Mouse (Mus musculus): ENCODE data around the gene Vps33b. TPM values are rescaled to one million over a fixed set of nuclear protein-coding genes. Genes with fewer than 3 reads are reported as not detected.

The Vps33b gene
- 9.0 and 11.4 TPM in 2 replicates for polyA plus RNA-seq (2016; fragmentation: Nextera tagmentation; extraction: Ambion mirVana)

- 4% methylated on average over 21 of the region's 21 CpGs for WGBS (ENCODE audit: insufficient replicate concordance)
Measured at GRCm38 (mm10) chr7:80268897-80269750, at the start of gene Vps33b. Vps33b (plus strand) TSS chr7:80269649.

GRCm38 (mm10) chr7:80220237-80220797 lies 49.1 kb upstream of the Vps33b start:
- no peaks in the 10 kb centered on the region for H3K27me3 ChIP-seq (replicated peaks)
- no peak for ATAC-seq
- H3K9me3 ChIP-seq (replicated peaks): no peaks in the 10 kb centered on the region
- H3K4me2 ChIP-seq: no peak overlapping the region
- WGBS (ENCODE audit: insufficient replicate concordance): 90% methylated on average over 9 of the region's 9 CpGs
- no peak overlapping the region for H3K9ac ChIP-seq
- H3K27ac ChIP-seq: no peak overlapping the region
- H3K4me3 ChIP-seq: no peak overlapping the region
- H3K36me3 ChIP-seq: peaks cover 99% of the 10 kb centered on the region
- H3K4me1 ChIP-seq: peaks cover 6% of the 10 kb centered on the region

More at GRCm38 (mm10) chr7:80268897-80269750, at the start of gene Vps33b:
- Histone ChIP-seq H3K4me2 (peak within 1 kb of the TSS; percentile 88), H3K4me1 (peaks cover 33% of the 10 kb centered on the region), H3K9ac (peak within 1 kb of the TSS; percentile 86), H3K27ac (peak within 1 kb of the TSS; percentile 75), H3K27me3 (replicated peaks) (no peaks in the 10 kb centered on the region), H3K4me3 (peak within 1 kb of the TSS; percentile 81), H3K36me3 (peaks cover 55% of the 10 kb centered on the region), H3K9me3 (replicated peaks) (no peaks in the 10 kb centered on the region)
- ATAC-seq: peak; percentile 91

GRCm38 (mm10) chr7:80221179-80221750 lies 48.2 kb upstream of the Vps33b start:
- Histone ChIP-seq H3K27me3 (replicated peaks) (no peaks in the 10 kb centered on the region), H3K9ac (no peak overlapping the region), H3K4me1 (no peaks in the 10 kb centered on the region), H3K27ac (no peak overlapping the region), H3K4me3 (no peak overlapping the region), H3K9me3 (replicated peaks) (no peaks in the 10 kb centered on the region), H3K4me2 (no peak overlapping the region), H3K36me3 (peaks cover 99% of the 10 kb centered on the region)
- ATAC-seq: no peak
- WGBS (ENCODE audit: insufficient replicate concordance): 88% methylated on average over 4 of the region's 4 CpGs

GRCm38 (mm10) chr7:80227065-80227464 lies 42.4 kb upstream of the Vps33b start:
- no peak overlapping the region for H3K4me3 ChIP-seq
- H3K36me3 ChIP-seq: peaks cover 79% of the 10 kb centered on the region
- peak overlapping the region; percentile 0; the same call in 1 of the 2 replicates for H3K27ac ChIP-seq
- H3K27me3 ChIP-seq (replicated peaks): no peaks in the 10 kb centered on the region
- H3K4me2 ChIP-seq: no peak overlapping the region
- peaks cover 34% of the 10 kb centered on the region for H3K4me1 ChIP-seq
- no peaks in the 10 kb centered on the region for H3K9me3 ChIP-seq (replicated peaks)
- WGBS (ENCODE audit: insufficient replicate concordance): 78% methylated on average over 4 of the region's 4 CpGs
- ATAC-seq: no peak
- no peak overlapping the region for H3K9ac ChIP-seq

GRCm38 (mm10) chr7:80230196-80230595 lies 39.3 kb upstream of the Vps33b start:
- no peak for ATAC-seq
- Histone ChIP-seq H3K27ac (peak overlapping the region; percentile 32; the same call in 1 of the 2 replicates), H3K4me2 (peak overlapping the region; percentile 95; the same call in 1 of the 2 replicates), H3K9ac (0 out of 2 replicates have a peak overlapping the region, but pooled peaks have one; percentile 88), H3K4me3 (no peak overlapping the region), H3K36me3 (peaks cover 48% of the 10 kb centered on the region), H3K27me3 (replicated peaks) (no peaks in the 10 kb centered on the region), H3K9me3 (replicated peaks) (no peaks in the 10 kb centered on the region), H3K4me1 (peaks cover 53% of the 10 kb centered on the region)
- WGBS (ENCODE audit: insufficient replicate concordance): 64% methylated on average over 6 of the region's 6 CpGs

GRCm38 (mm10) chr7:80231971-80232488 lies 37.4 kb upstream of the Vps33b start:
- ATAC-seq: peak; percentile 38
- no peaks in the 10 kb centered on the region for H3K9me3 ChIP-seq (replicated peaks)
- H3K27me3 ChIP-seq (replicated peaks): no peaks in the 10 kb centered on the region
- H3K27ac ChIP-seq: peak overlapping the region; percentile 93
- peak overlapping the region; percentile 83 for H3K4me3 ChIP-seq
- under 1% methylated on average over 29 of the region's 29 CpGs for WGBS (ENCODE audit: insufficient replicate concordance)
- peaks cover 59% of the 10 kb centered on the region for H3K4me1 ChIP-seq
- peaks cover 33% of the 10 kb centered on the region for H3K36me3 ChIP-seq
- H3K4me2 ChIP-seq: peak overlapping the region; percentile 95
- peak overlapping the region; percentile 88 for H3K9ac ChIP-seq

GRCm38 (mm10) chr7:80232489-80233029 lies 36.9 kb upstream of the Vps33b start, which contains the start of the genes Cib1 and Gdpgp1:
Cib1 (minus strand) TSS chr7:80232813.
Gdpgp1 (plus strand) TSS chr7:80232865.
- peak within 1 kb of the TSS; percentile 95 for H3K4me2 ChIP-seq
- peak within 1 kb of the TSS; percentile 93 for H3K27ac ChIP-seq
- peaks cover 30% of the 10 kb centered on the region for H3K36me3 ChIP-seq
- peaks cover 59% of the 10 kb centered on the region for H3K4me1 ChIP-seq
- ATAC-seq: peak; percentile 99
- WGBS (ENCODE audit: insufficient replicate concordance): 3% methylated on average over 55 of the region's 56 CpGs
- H3K27me3 ChIP-seq (replicated peaks): no peaks in the 10 kb centered on the region
- peak within 1 kb of the TSS; percentile 83 for H3K4me3 ChIP-seq
- no peaks in the 10 kb centered on the region for H3K9me3 ChIP-seq (replicated peaks)
- H3K9ac ChIP-seq: peak within 1 kb of the TSS; percentile 88

GRCm38 (mm10) chr7:80233799-80234198 lies 35.6 kb upstream of the Vps33b start:
- H3K9me3 ChIP-seq (replicated peaks): no peaks in the 10 kb centered on the region
- peak overlapping the region; percentile 75 for H3K9ac ChIP-seq
- WGBS (ENCODE audit: insufficient replicate concordance): 36% methylated on average over 9 of the region's 9 CpGs
- peaks cover 55% of the 10 kb centered on the region for H3K4me1 ChIP-seq
- peak overlapping the region; percentile 95 for H3K4me2 ChIP-seq
- H3K4me3 ChIP-seq: peak overlapping the region; percentile 83
- H3K27me3 ChIP-seq (replicated peaks): no peaks in the 10 kb centered on the region
- H3K36me3 ChIP-seq: peaks cover 30% of the 10 kb centered on the region
- ATAC-seq: no peak
- H3K27ac ChIP-seq: peak overlapping the region; percentile 45; the same call in 1 of the 2 replicates

- H3K4me1 ChIP-seq: peaks cover 21% of the 10 kb centered on the region
- H3K9ac ChIP-seq: no peak overlapping the region
- no peaks in the 10 kb centered on the region for H3K27me3 ChIP-seq (replicated peaks)
- H3K4me3 ChIP-seq: no peak overlapping the region
- peaks cover 40% of the 10 kb centered on the region for H3K36me3 ChIP-seq
- no peak overlapping the region for H3K27ac ChIP-seq
- 83% methylated on average over 10 of the region's 10 CpGs for whole genome bisulfite sequencing (ENCODE audit: insufficient replicate concordance)
- no peak overlapping the region for H3K4me2 ChIP-seq
- no peaks in the 10 kb centered on the region for H3K9me3 ChIP-seq (replicated peaks)
- ATAC-seq: no peak
Measured at GRCm38 (mm10) chr7:80238542-80238941, 30.9 kb upstream of the Vps33b start.

GRCm38 (mm10) chr7:80241661-80242060 lies 27.8 kb upstream of the Vps33b start:
- H3K4me3 ChIP-seq: no peak overlapping the region
- H3K36me3 ChIP-seq: peaks cover 40% of the 10 kb centered on the region
- H3K9me3 ChIP-seq (replicated peaks): no peaks in the 10 kb centered on the region
- no peak overlapping the region for H3K4me2 ChIP-seq
- no peaks in the 10 kb centered on the region for H3K27me3 ChIP-seq (replicated peaks)
- H3K4me1 ChIP-seq: peaks cover 9% of the 10 kb centered on the region
- no peak for ATAC-seq
- no peak overlapping the region for H3K9ac ChIP-seq
- WGBS (ENCODE audit: insufficient replicate concordance): 70% methylated on average over 4 of the region's 4 CpGs
- no peak overlapping the region for H3K27ac ChIP-seq

- Histone ChIP-seq H3K9ac (no peak overlapping the region), H3K9me3 (replicated peaks) (no peaks in the 10 kb centered on the region), H3K4me2 (no peak overlapping the region), H3K27ac (no peak overlapping the region), H3K36me3 (peaks cover 13% of the 10 kb centered on the region), H3K27me3 (replicated peaks) (no peaks in the 10 kb centered on the region), H3K4me1 (peaks cover 17% of the 10 kb centered on the region), H3K4me3 (no peak overlapping the region)
- no peak for ATAC-seq
- WGBS (ENCODE audit: insufficient replicate concordance): 92% methylated on average over 4 of the region's 4 CpGs
Measured at GRCm38 (mm10) chr7:80244851-80245250, 24.6 kb upstream of the Vps33b start.

Measured in liver, embryonic 12.5 days (tissue).